Mouse (Mus musculus): ENCODE data around the gene Tcte1. TPM values are rescaled to one million over a fixed set of nuclear protein-coding genes. Genes with fewer than 3 reads are reported as not detected.
A peak's percentile ranks its signal among the peaks of the same experiment; 100 is the strongest.

Gene Tcte1
- polyA plus RNA-seq, 1 experiment from 2014 or later = 1.4 TPM

- H3K4me1 ChIP-seq = no peaks in the 10 kb centered on the region
- WGBS = 71% methylated on average over 13 of the region's 13 CpGs
- H3K27me3 ChIP-seq = 0 out of 2 replicates have a peak, but pooled peaks cover 6% of the 10 kb centered on the region
Measured at GRCm38 (mm10) chr17:45490532-45491154, 32.6 kb upstream of the Tcte1 start.

GRCm38 (mm10) chr17:45495398-45495797 is 27.8 kb upstream of the Tcte1 start:
- H3K4me2 ChIP-seq (replicated peaks) = no peak overlapping the region
- no peak overlapping the region for H3K9ac ChIP-seq
- H3K36me3 ChIP-seq = no peaks in the 10 kb centered on the region
- 71% methylated on average over 11 of the region's 11 CpGs for WGBS
- no peak overlapping the region for H3K27ac ChIP-seq
- no peak overlapping the region for H3K4me3 ChIP-seq
- 0 out of 2 replicates have a peak, but pooled peaks cover 2% of the 10 kb centered on the region for H3K27me3 ChIP-seq
- no peaks in the 10 kb centered on the region for H3K9me3 ChIP-seq
- H3K4me1 ChIP-seq = no peaks in the 10 kb centered on the region
- ATAC-seq (ENCODE audit: insufficient number of reproducible peaks, insufficient read depth, low FRiP score, low TSS enrichment) = no peak

More at GRCm38 (mm10) chr17:45490532-45491154, 32.6 kb upstream of the Tcte1 start:
- no peaks in the 10 kb centered on the region for H3K9me3 ChIP-seq
- no peak overlapping the region for H3K9ac ChIP-seq
- H3K36me3 ChIP-seq = no peaks in the 10 kb centered on the region
- H3K4me3 ChIP-seq = no peak overlapping the region
- H3K4me2 ChIP-seq (replicated peaks) = no peak overlapping the region
- H3K27ac ChIP-seq = no peak overlapping the region
- no peak for ATAC-seq (ENCODE audit: insufficient number of reproducible peaks, insufficient read depth, low FRiP score, low TSS enrichment)

GRCm38 (mm10) chr17:45498397-45498796 is 24.8 kb upstream of the Tcte1 start:
- Histone ChIP-seq H3K4me3 (no peak overlapping the region), H3K9me3 (no peaks in the 10 kb centered on the region), H3K36me3 (no peaks in the 10 kb centered on the region), H3K4me2 (replicated peaks) (no peak overlapping the region), H3K27ac (no peak overlapping the region), H3K27me3 (0 out of 2 replicates have a peak, but pooled peaks cover 2% of the 10 kb centered on the region), H3K9ac (no peak overlapping the region), H3K4me1 (no peaks in the 10 kb centered on the region)
- 83% methylated on average over 13 of the region's 13 CpGs for WGBS
- no peak for ATAC-seq (ENCODE audit: insufficient number of reproducible peaks, insufficient read depth, low FRiP score, low TSS enrichment)

- 47% methylated on average over 2 of the region's 2 CpGs for WGBS
- 0 out of 2 replicates have a peak, but pooled peaks cover 2% of the 10 kb centered on the region for H3K27me3 ChIP-seq
- no peaks in the 10 kb centered on the region for H3K9me3 ChIP-seq
- no peak overlapping the region for H3K4me3 ChIP-seq
- no peak overlapping the region for H3K4me2 ChIP-seq (replicated peaks)
- H3K4me1 ChIP-seq = no peaks in the 10 kb centered on the region
- no peak overlapping the region for H3K27ac ChIP-seq
- H3K9ac ChIP-seq = no peak overlapping the region
- ATAC-seq (ENCODE audit: insufficient number of reproducible peaks, insufficient read depth, low FRiP score, low TSS enrichment) = no peak
- no peaks in the 10 kb centered on the region for H3K36me3 ChIP-seq
Measured at GRCm38 (mm10) chr17:45499516-45499915, 23.7 kb upstream of the Tcte1 start.

GRCm38 (mm10) chr17:45500981-45501380 is 22.3 kb upstream of the Tcte1 start:
- no peak overlapping the region for H3K4me3 ChIP-seq
- no peak overlapping the region for H3K9ac ChIP-seq
- no peaks in the 10 kb centered on the region for H3K27me3 ChIP-seq
- no peaks in the 10 kb centered on the region for H3K9me3 ChIP-seq
- no peak overlapping the region for H3K4me2 ChIP-seq (replicated peaks)
- ATAC-seq (ENCODE audit: insufficient number of reproducible peaks, insufficient read depth, low FRiP score, low TSS enrichment) = no peak
- WGBS = 28% methylated on average over 4 of the region's 4 CpGs
- no peaks in the 10 kb centered on the region for H3K4me1 ChIP-seq
- no peaks in the 10 kb centered on the region for H3K36me3 ChIP-seq
- no peak overlapping the region for H3K27ac ChIP-seq

GRCm38 (mm10) chr17:45502324-45502723 is 20.9 kb upstream of the Tcte1 start:
- Histone ChIP-seq H3K4me3 (no peak overlapping the region), H3K4me2 (replicated peaks) (no peak overlapping the region), H3K4me1 (peaks cover 5% of the 10 kb centered on the region), H3K27me3 (no peaks in the 10 kb centered on the region), H3K27ac (no peak overlapping the region), H3K9me3 (no peaks in the 10 kb centered on the region), H3K9ac (no peak overlapping the region), H3K36me3 (no peaks in the 10 kb centered on the region)
- no peak for ATAC-seq (ENCODE audit: insufficient number of reproducible peaks, insufficient read depth, low FRiP score, low TSS enrichment)
- 58% methylated on average over 4 of the region's 4 CpGs for WGBS

GRCm38 (mm10) chr17:45503301-45503973 is 19.8 kb upstream of the Tcte1 start:
- peaks cover 10% of the 10 kb centered on the region for H3K4me1 ChIP-seq
- H3K9me3 ChIP-seq = no peaks in the 10 kb centered on the region
- no peak overlapping the region for H3K4me3 ChIP-seq
- no peak for ATAC-seq (ENCODE audit: insufficient number of reproducible peaks, insufficient read depth, low FRiP score, low TSS enrichment)
- H3K36me3 ChIP-seq = peaks cover 2% of the 10 kb centered on the region; the same call in 1 of the 2 replicates
- H3K27me3 ChIP-seq = no peaks in the 10 kb centered on the region
- H3K4me2 ChIP-seq (replicated peaks) = no peak overlapping the region
- 59% methylated on average over 5 of the region's 5 CpGs for WGBS
- no peak overlapping the region for H3K9ac ChIP-seq
- no peak overlapping the region for H3K27ac ChIP-seq

- H3K4me2 ChIP-seq (replicated peaks) = no peak overlapping the region
- peaks cover 10% of the 10 kb centered on the region for H3K4me1 ChIP-seq
- peak overlapping the region; percentile 64; the same call in 1 of the 2 replicates for H3K9ac ChIP-seq
- 73% methylated on average over 6 of the region's 6 CpGs for WGBS
- no peak for ATAC-seq (ENCODE audit: insufficient number of reproducible peaks, insufficient read depth, low FRiP score, low TSS enrichment)
- H3K36me3 ChIP-seq = peaks cover 22% of the 10 kb centered on the region
- H3K9me3 ChIP-seq = no peaks in the 10 kb centered on the region
- H3K27ac ChIP-seq = no peak overlapping the region
- H3K4me3 ChIP-seq = no peak overlapping the region
- no peaks in the 10 kb centered on the region for H3K27me3 ChIP-seq
Measured at GRCm38 (mm10) chr17:45505941-45506465, 17.2 kb upstream of the Tcte1 start.

- peaks cover 10% of the 10 kb centered on the region for H3K4me1 ChIP-seq
- peaks cover 28% of the 10 kb centered on the region for H3K36me3 ChIP-seq
- no peaks in the 10 kb centered on the region for H3K27me3 ChIP-seq
- under 1% methylated on average over 42 of the region's 42 CpGs for WGBS
- H3K27ac ChIP-seq = peak within 1 kb of the TSS; percentile 76
- peak; percentile 82 for ATAC-seq (ENCODE audit: insufficient number of reproducible peaks, insufficient read depth, low FRiP score, low TSS enrichment)
- H3K9me3 ChIP-seq = no peaks in the 10 kb centered on the region
- H3K4me3 ChIP-seq = peak within 1 kb of the TSS; percentile 64
- peak within 1 kb of the TSS; percentile 43 for H3K4me2 ChIP-seq (replicated peaks)
- peak within 1 kb of the TSS; percentile 64 for H3K9ac ChIP-seq
Measured at GRCm38 (mm10) chr17:45506700-45507189, 16.5 kb upstream of the Tcte1 start, which contains the start of gene Aars2. Gene Aars2, plus strand, starts transcription at chr17:45506841.

- no peak overlapping the region for H3K4me3 ChIP-seq
- no peak overlapping the region for H3K9ac ChIP-seq
- H3K9me3 ChIP-seq = no peaks in the 10 kb centered on the region
- peaks cover 10% of the 10 kb centered on the region for H3K4me1 ChIP-seq
- 95% methylated on average over 4 of the region's 4 CpGs for WGBS
- H3K36me3 ChIP-seq = peaks cover 31% of the 10 kb centered on the region
- no peak overlapping the region for H3K27ac ChIP-seq
- ATAC-seq (ENCODE audit: insufficient number of reproducible peaks, insufficient read depth, low FRiP score, low TSS enrichment) = no peak
- H3K4me2 ChIP-seq (replicated peaks) = no peak overlapping the region
- no peaks in the 10 kb centered on the region for H3K27me3 ChIP-seq
Measured at GRCm38 (mm10) chr17:45510871-45511270, 12.4 kb upstream of the Tcte1 start.

GRCm38 (mm10) chr17:45511757-45512156 is 11.5 kb upstream of the Tcte1 start:
- H3K4me3 ChIP-seq = no peak overlapping the region
- H3K9ac ChIP-seq = no peak overlapping the region
- H3K4me1 ChIP-seq = peaks cover 6% of the 10 kb centered on the region
- no peak overlapping the region for H3K27ac ChIP-seq
- ATAC-seq (ENCODE audit: insufficient number of reproducible peaks, insufficient read depth, low FRiP score, low TSS enrichment) = no peak
- peaks cover 32% of the 10 kb centered on the region for H3K36me3 ChIP-seq
- no peaks in the 10 kb centered on the region for H3K9me3 ChIP-seq
- no peak overlapping the region for H3K4me2 ChIP-seq (replicated peaks)
- H3K27me3 ChIP-seq = no peaks in the 10 kb centered on the region
- 91% methylated on average over 4 of the region's 4 CpGs for WGBS
